Mouse (Mus musculus) spleen, postnatal 36 days (tissue): Measurements from ENCODE around the gene Hist1h4h.
"Not testable (repeated sequence)": the region's sequence is repeated elsewhere in the genome, so short reads cannot be mapped to it uniquely, and the experiment has no call there.

Source experiments
- DNase-seq, 2 experiments: peaks; one replicate each; pipeline ENCODE4 v3.0.0; 2022; ENCODE audit warnings: low spot score in 2 of 2, mixed read lengths in 1 of 2

Gene Hist1h4h

GRCm38 (mm10) chr13:23575864-23576313, 45.0 kb downstream of the Hist1h4h start:
- not testable (repeated sequence) for DNase-seq

- no peak for DNase-seq
These were observed 45.6 kb downstream of the Hist1h4h start for GRCm38 (mm10) chr13:23576351-23576881.

- DNase-seq: no peak
These were observed 46.2 kb downstream of the Hist1h4h start for GRCm38 (mm10) chr13:23576906-23577639.

DNA sequence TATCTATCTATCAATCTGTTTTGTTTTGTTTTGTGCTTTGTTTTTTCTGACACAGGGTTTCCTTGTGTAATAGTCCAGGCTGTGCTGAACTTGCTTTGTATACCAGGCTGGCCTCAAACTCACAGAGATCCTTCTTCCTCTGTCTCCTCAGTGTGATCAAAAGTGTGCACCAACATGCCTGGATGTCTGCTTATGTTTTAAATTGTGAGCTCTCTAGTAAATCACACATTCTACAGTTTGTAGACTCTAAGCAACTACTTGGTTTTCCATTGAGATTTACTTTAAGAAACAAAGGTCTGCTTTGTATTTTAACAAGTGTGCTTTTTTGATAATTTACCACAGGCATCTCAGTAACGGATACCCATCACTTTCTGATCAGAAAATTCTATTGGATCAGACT, 47.0 kb downstream of the Hist1h4h start:
- no peak for DNase-seq
